Mouse (Mus musculus) kidney, adult 2 months (tissue): ENCODE data around the gene Anp32a. TPM values are rescaled to one million over a fixed set of nuclear protein-coding genes. Genes with fewer than 3 reads are reported as not detected.
A peak's percentile ranks its signal among the peaks of the same experiment; 100 is the strongest.

Experiments used
- DNase-seq: peaks from one replicate; pipeline ENCODE4 v3.0.0; 2021
- H3K27ac ChIP-seq: fragments of 200-500 bp; 2 replicates; pipeline ENCODE4 v1.5.1; 2012; ENCODE audit warnings: low read depth, low read length, control low read depth, inconsistent platforms; ENCODE audit not compliant: insufficient read depth
- H3K27me3 ChIP-seq: fragments of 200-500 bp; replicated peaks from 2 replicates; pipeline ENCODE4 v1.6.1; 2012; ENCODE audit warnings: mild to moderate bottlenecking, moderate library complexity, low read length, inconsistent platforms; ENCODE audit not compliant: control insufficient read depth, insufficient read depth
- H3K36me3 ChIP-seq: fragments of 200-500 bp; 2 replicates; pipeline ENCODE4 v1.6.1; 2012; ENCODE audit warnings: mild to moderate bottlenecking, moderate library complexity, low read length, inconsistent platforms; ENCODE audit not compliant: control insufficient read depth, insufficient read depth
- H3K4me1 ChIP-seq: fragments of 200-500 bp; 2 replicates; pipeline ENCODE4 v1.6.1; 2011; ENCODE audit warnings: low read length; ENCODE audit not compliant: control insufficient read depth, insufficient read depth
- H3K4me3 ChIP-seq: fragments of 200-500 bp; 2 replicates; pipeline ENCODE4 v1.5.1; 2011; ENCODE audit warnings: mild to moderate bottlenecking, low read depth, low read length, control low read depth; ENCODE audit not compliant: insufficient read depth
- CTCF ChIP-seq: fragments of 200-500 bp; conservative IDR thresholded peaks from 2 replicates; pipeline ENCODE4 v1.5.1; 2011; ENCODE audit warnings: low read depth, mild to moderate bottlenecking, control low read depth, low read length, moderate library complexity, mixed read lengths; ENCODE audit not compliant: insufficient read depth, insufficient read length
- POLR2A ChIP-seq: fragments of 200-500 bp; IDR thresholded peaks from one replicate; pipeline ENCODE4 v1.6.1; 2011; ENCODE audit warnings: low read depth, low read length, control low read depth
- WGBS: fragments of 180-500 bp; shearing (Covaris S2); methylation state at CpG from one replicate; pipeline ENCODE4 v1.1.7; 2018; 5-methylcytosine and 5-hydroxymethylcytosine counted together
- polyA plus RNA-seq: library from polyadenylated mRNA; depleted of rRNA; stranded (reverse); fragments of >200 nt; gene quantifications from 2 replicates; pipeline ENCODE4 v1.2.3, GENCODE M21; 2012

The Anp32a gene
- polyA plus RNA-seq, 1 experiment: 61.3 TPM

DNA sequence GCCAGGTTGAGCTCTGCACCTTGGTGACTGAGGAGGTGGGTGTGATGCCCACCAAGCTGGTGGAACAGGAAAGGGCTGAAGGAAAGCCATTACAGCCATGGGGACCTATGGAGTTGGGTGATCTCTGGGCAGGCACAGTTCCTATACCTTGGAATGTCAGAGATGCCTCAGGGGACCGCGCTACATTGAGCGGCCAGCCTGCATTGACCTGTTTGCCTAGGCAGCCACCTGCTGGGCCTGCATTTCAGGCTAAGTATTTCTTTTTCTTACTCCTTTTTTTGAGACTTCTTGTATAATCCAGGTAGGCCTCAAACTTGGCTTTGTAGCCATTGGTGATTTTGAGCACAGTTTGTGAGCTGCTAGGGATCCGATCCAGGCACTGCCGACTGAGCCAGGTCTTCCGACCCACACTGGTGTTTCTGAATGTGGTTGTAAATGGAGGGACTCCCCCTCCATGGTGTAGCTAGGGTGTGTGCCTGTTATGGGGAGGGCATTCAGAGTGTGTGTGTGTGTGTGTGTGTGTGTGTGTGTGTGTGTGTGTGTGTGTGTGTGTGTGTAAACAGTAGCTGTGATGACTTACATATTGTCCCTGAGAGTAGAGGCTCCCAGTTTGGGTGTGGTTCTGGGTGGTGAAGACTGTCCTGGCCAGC lies 27.3 kb downstream of the Anp32a start:
- Histone ChIP-seq H3K4me3 (peak overlapping the region; percentile 6; the same call in 1 of the 2 replicates), H3K4me1 (peaks cover 52% of the 10 kb centered on the region), H3K27me3 (no peaks in the 10 kb centered on the region), H3K36me3 (no peaks in the 10 kb centered on the region), H3K27ac (peak overlapping the region; percentile 52)
- TF ChIP-seq CTCF: peak; percentile 35; the same call in 1 of the 2 replicates
- no peak for TF ChIP-seq POLR2A
- no peak for DNase-seq
- WGBS: 44% methylated on average over 6 of the region's 6 CpGs

DNA sequence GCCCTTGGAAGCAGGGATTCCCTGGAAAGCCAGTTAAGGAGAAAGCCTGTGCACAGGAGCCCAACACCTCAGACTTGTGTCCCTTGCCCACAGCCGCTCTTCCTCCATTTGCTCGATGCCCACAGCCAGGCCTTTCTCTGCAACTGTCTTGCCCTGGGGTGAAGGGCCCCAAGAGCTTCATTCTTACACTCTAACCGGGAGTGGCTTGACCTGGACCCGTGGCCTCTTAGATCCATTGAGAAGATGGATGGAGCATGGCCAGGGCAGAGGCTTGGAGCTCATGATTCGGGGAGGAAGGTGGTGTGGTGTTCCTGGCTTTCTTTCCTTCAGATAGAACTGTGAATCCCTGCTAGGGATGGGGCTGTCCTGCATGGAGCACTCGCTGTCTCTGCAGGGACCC lies 28.1 kb downstream of the Anp32a start:
- Histone ChIP-seq H3K27ac (peak overlapping the region; percentile 52; the same call in 1 of the 2 replicates), H3K27me3 (no peaks in the 10 kb centered on the region), H3K4me1 (peaks cover 52% of the 10 kb centered on the region), H3K36me3 (peaks cover 2% of the 10 kb centered on the region; the same call in 1 of the 2 replicates), H3K4me3 (no peak overlapping the region)
- TF ChIP-seq CTCF (no peak), POLR2A (no peak)
- WGBS: 40% methylated on average over 6 of the region's 6 CpGs
- DNase-seq: no peak

DNA sequence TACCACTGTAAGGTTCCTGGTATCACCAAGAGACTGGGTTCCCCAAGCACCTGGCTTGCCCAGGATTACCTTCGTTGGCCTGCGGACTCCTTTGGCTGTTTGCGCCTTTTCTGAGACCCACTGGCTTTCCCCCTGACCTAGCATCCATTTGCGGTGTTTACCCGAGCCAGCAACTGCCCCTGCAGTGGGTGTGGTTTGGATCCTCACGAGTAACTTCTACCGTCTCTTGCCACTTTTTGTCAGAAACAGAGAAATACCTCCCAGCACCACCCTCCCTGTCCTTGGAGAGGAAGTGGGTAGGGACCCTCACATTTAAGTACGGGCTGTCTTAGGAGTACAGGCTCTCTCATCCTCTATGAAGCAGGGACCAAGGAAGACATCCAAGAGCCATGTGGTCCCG lies 29.1 kb downstream of the Anp32a start:
- Histone ChIP-seq H3K36me3 (peaks cover 2% of the 10 kb centered on the region; the same call in 1 of the 2 replicates), H3K27ac (no peak overlapping the region), H3K4me3 (no peak overlapping the region), H3K27me3 (no peaks in the 10 kb centered on the region), H3K4me1 (peaks cover 44% of the 10 kb centered on the region)
- DNase-seq: no peak
- WGBS: 57% methylated on average over 9 of the region's 9 CpGs
- TF ChIP-seq POLR2A (no peak), CTCF (no peak)

DNA sequence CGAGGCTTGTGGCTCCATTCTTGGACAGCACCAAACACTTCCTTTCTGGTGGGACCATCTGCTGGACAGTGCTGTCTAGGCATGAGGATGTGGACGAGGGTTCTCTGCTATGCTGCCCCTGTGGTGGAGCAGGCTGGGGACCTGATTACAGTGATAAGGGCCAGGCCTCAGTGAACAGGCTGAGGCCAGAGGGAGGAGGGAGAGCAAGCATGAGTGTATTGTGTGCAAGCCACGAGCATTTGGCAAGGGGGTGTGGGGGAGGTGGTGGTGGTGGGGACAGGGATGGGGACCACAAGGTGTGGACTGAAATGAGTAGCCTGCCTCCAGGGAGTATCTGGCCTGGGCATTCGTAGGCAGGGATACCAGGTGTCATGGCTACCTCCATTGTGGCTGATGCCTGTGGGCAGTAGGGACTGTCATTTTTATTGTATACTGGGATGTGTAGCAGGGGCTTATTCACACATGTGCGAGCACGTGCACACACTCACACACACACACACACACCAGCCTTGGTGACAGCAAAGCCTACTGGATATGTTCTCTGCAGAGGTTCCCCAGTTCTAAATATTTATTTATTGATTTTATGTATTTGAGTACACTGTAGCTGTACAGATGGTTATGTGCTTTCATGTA lies 29.7 kb downstream of the Anp32a start:
- H3K4me1 ChIP-seq: peaks cover 40% of the 10 kb centered on the region

DNA sequence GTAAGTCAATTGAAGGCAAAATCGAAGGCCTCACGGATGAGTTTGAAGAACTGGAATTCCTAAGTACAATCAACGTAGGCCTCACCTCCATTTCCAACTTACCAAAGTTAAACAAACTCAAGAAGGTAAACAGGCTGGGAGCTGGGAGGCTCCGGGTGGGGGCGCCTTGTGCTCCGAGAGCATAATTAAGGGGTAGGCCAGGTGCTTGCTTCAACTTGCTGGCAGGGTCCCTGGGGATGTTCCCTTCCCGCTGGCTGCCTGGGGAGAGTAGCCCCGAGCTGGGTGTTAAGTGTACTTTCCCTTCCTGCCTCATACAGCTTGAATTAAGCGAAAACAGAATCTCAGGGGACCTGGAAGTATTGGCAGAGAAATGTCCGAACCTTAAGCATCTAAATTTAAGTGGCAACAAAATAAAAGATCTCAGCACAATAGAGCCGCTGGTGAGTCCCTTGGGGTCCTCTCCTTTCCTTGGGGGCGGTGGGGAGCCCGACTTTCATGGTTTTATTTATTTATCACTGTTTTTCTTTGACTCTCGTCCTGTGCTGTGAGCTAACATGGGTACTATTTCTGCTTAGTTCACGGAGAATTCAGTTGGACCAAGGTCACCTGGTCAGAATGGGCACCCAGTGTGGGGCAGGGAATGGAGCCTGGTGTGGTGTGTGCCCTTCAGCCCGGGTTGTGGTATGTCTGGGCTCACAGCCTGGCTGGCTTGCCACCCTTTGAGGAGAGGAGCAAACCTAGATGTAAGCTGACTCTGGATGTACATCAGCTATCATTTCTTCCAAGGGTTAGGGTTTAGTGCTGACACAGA lies 30.9 kb downstream of the Anp32a start:
- WGBS: 67% methylated on average over 16 of the region's 16 CpGs
- H3K4me1 ChIP-seq: peaks cover 30% of the 10 kb centered on the region
- H3K4me3 ChIP-seq: no peak overlapping the region
- no peak for TF ChIP-seq POLR2A
- no peak for TF ChIP-seq CTCF
- no peak overlapping the region for H3K27ac ChIP-seq
- no peaks in the 10 kb centered on the region for H3K27me3 ChIP-seq
- H3K36me3 ChIP-seq: peaks cover 2% of the 10 kb centered on the region; the same call in 1 of the 2 replicates
- DNase-seq: no peak

More for the DNA sequence above, 29.7 kb downstream of the Anp32a start:
- WGBS: 57% methylated on average over 6 of the region's 6 CpGs
- TF ChIP-seq POLR2A (no peak), CTCF (0 out of 2 replicates have a peak, but pooled peaks have one; percentile 3)
- Histone ChIP-seq H3K27ac (no peak overlapping the region), H3K4me3 (no peak overlapping the region), H3K36me3 (peaks cover 2% of the 10 kb centered on the region; the same call in 1 of the 2 replicates), H3K27me3 (no peaks in the 10 kb centered on the region)
- DNase-seq: no peak

DNA sequence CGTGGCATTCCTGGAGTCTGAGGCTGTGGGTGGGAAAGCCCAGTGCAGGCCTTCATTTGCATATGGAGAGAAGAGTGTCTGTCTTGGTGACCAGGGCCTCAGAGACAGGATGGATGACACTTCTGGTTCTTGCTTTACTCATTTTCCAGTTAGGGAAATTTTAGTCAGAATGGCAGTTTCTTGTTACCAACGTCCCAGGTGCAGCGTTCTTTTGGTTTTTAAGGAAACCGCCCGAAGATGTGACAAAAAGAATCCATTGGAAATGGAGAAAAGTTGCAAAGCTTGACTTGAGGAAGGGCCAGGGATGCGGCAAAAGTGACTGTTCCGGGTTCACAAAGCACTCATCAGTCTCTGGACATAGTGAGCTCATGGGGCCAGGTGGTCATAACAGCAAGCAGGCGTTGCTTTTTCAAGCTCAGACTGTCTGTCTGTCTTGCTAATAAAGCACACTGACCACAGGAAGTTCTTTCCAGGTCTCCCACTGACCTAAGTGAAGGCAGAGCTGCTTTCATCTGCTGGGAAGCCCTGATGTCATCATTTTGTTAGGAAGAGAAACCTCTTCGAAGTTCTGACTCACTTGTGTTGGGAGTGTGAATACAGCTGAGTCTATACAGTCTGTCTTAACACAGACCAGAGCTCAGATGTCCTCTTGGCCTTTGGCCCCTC lies 31.6 kb downstream of the Anp32a start:
- no peak for TF ChIP-seq POLR2A
- no peak for TF ChIP-seq CTCF
- no peaks in the 10 kb centered on the region for H3K27me3 ChIP-seq
- no peak overlapping the region for H3K27ac ChIP-seq
- WGBS: 70% methylated on average over 9 of the region's 9 CpGs
- H3K36me3 ChIP-seq: peaks cover 2% of the 10 kb centered on the region; the same call in 1 of the 2 replicates
- DNase-seq: no peak
- H3K4me3 ChIP-seq: no peak overlapping the region
- H3K4me1 ChIP-seq: peaks cover 24% of the 10 kb centered on the region
